Mouse (Mus musculus) C2C12 (cell line): ENCODE data around the gene C77080. TPM values are rescaled to one million over a fixed set of nuclear protein-coding genes. Genes with fewer than 3 reads are reported as not detected.

Source experiments
- H3K27me3 ChIP-seq: one replicate; pipeline ENCODE4 v1.6.1; 2011; ENCODE audit not compliant: control insufficient read depth, insufficient read depth, insufficient read length
- H3K36me3 ChIP-seq: one replicate; pipeline ENCODE4 v1.6.1; 2011; ENCODE audit not compliant: control insufficient read depth, insufficient read depth
- H3K4me3 ChIP-seq: one replicate; pipeline ENCODE4 v1.5.1; 2011; ENCODE audit warnings: mild to moderate bottlenecking, control low read depth; ENCODE audit not compliant: poor library complexity, insufficient read depth, severe bottlenecking
- H3K79me2 ChIP-seq: one replicate; pipeline ENCODE4 v1.6.1; 2011; ENCODE audit not compliant: control insufficient read depth, insufficient read depth
- H3K79me3 ChIP-seq: one replicate; pipeline ENCODE4 v1.6.1; 2011; ENCODE audit warnings: low read depth, control low read depth
- H3ac ChIP-seq: one replicate; pipeline ENCODE3; 2011; ENCODE audit warnings: low read depth; ENCODE audit not compliant: control insufficient read depth, insufficient read length
- CEBPB ChIP-seq: IDR thresholded peaks from one replicate; pipeline ENCODE4 v1.6.1; 2011; ENCODE audit warnings: low read depth, mild to moderate bottlenecking, control low read depth, moderate library complexity
- CTCF ChIP-seq: IDR thresholded peaks from one replicate; pipeline ENCODE4 v1.5.1; 2011; ENCODE audit not compliant: control insufficient read depth, insufficient read depth, insufficient read length
- FOSL1 ChIP-seq: IDR thresholded peaks from one replicate; pipeline ENCODE4 v1.8.0; 2011; ENCODE audit warnings: mild to moderate bottlenecking, low read length; ENCODE audit not compliant: poor library complexity, insufficient read depth, severe bottlenecking
- MAX ChIP-seq: IDR thresholded peaks from one replicate; pipeline ENCODE4 v1.6.1; 2011; ENCODE audit warnings: mild to moderate bottlenecking, control low read depth
- MYOD1 ChIP-seq: IDR thresholded peaks from one replicate; pipeline ENCODE4 v1.6.1; 2011; ENCODE audit warnings: low read depth; ENCODE audit not compliant: control insufficient read depth, insufficient read length
- MYOG ChIP-seq: IDR thresholded peaks from one replicate; pipeline ENCODE4 v1.6.1; 2011; ENCODE audit not compliant: control insufficient read depth, insufficient read length; ENCODE audit errors: extremely low read depth
- USF1 ChIP-seq: IDR thresholded peaks from one replicate; pipeline ENCODE4 v1.6.1; 2011; ENCODE audit warnings: low read depth, mild to moderate bottlenecking, control low read depth, moderate library complexity
- polyA plus RNA-seq: library from polyadenylated mRNA; unstranded; fragments of >200 nt; fragmentation: generic; extraction: Trizol; gene quantifications from one replicate; pipeline ENCODE4 v1.2.1, GENCODE M21; 2012; ENCODE audit warnings: missing spikeins

C77080 gene
- polyA plus RNA-seq, 1 experiment, result 30.1 TPM

GRCm38 (mm10) chr4:129235147-129235546, 26.1 kb downstream of the C77080 start:
- Histone ChIP-seq H3K4me3 (no peak overlapping the region), H3K79me3 (peaks cover 74% of the 10 kb centered on the region), H3K36me3 (peaks cover 19% of the 10 kb centered on the region), H3ac (no peak overlapping the region), H3K27me3 (no peaks in the 10 kb centered on the region), H3K79me2 (peaks cover 100% of the 10 kb centered on the region)
- no peak for TF ChIP-seq MYOD1
- TF ChIP-seq CTCF, result no peak
- no peak for TF ChIP-seq MAX
- no peak for TF ChIP-seq USF1
- no peak for TF ChIP-seq FOSL1
- no peak for TF ChIP-seq CEBPB

GRCm38 (mm10) chr4:129234488-129234887, 26.7 kb downstream of the C77080 start:
- H3K36me3 ChIP-seq, result peaks cover 19% of the 10 kb centered on the region
- H3K79me3 ChIP-seq, result peaks cover 74% of the 10 kb centered on the region
- H3K4me3 ChIP-seq, result no peak overlapping the region
- H3ac ChIP-seq, result no peak overlapping the region
- TF ChIP-seq FOSL1 (no peak), MAX (no peak), USF1 (no peak)
- peaks cover 100% of the 10 kb centered on the region for H3K79me2 ChIP-seq
- H3K27me3 ChIP-seq, result no peaks in the 10 kb centered on the region

- H3ac ChIP-seq, result no peak overlapping the region
- no peak for TF ChIP-seq MYOD1
- TF ChIP-seq CEBPB, result no peak
- no peak for TF ChIP-seq FOSL1
- no peak for TF ChIP-seq CTCF
- no peak for TF ChIP-seq MAX
- TF ChIP-seq MYOG, result no peak
- TF ChIP-seq USF1, result no peak
- peaks cover 100% of the 10 kb centered on the region for H3K79me2 ChIP-seq
- H3K36me3 ChIP-seq, result peaks cover 15% of the 10 kb centered on the region
- peaks cover 77% of the 10 kb centered on the region for H3K79me3 ChIP-seq
- H3K27me3 ChIP-seq, result no peaks in the 10 kb centered on the region
- H3K4me3 ChIP-seq, result no peak overlapping the region
These were observed 28.4 kb downstream of the C77080 start for GRCm38 (mm10) chr4:129232561-129233360.

GRCm38 (mm10) chr4:129231594-129232450, 29.4 kb downstream of the C77080 start:
- H3K27me3 ChIP-seq, result no peaks in the 10 kb centered on the region
- no peak overlapping the region for H3K4me3 ChIP-seq
- peak; percentile 71 for TF ChIP-seq MYOD1
- TF ChIP-seq MAX, result peak; percentile 11
- TF ChIP-seq MYOG, result no peak
- TF ChIP-seq USF1, result no peak
- H3ac ChIP-seq, result no peak overlapping the region
- H3K79me3 ChIP-seq, result peaks cover 77% of the 10 kb centered on the region
- peaks cover 100% of the 10 kb centered on the region for H3K79me2 ChIP-seq
- peaks cover 15% of the 10 kb centered on the region for H3K36me3 ChIP-seq

GRCm38 (mm10) chr4:129230926-129231325, 30.3 kb downstream of the C77080 start:
- no peak for TF ChIP-seq USF1
- TF ChIP-seq MAX, result no peak
- no peak for TF ChIP-seq MYOD1
- TF ChIP-seq MYOG, result no peak
- no peak for TF ChIP-seq FOSL1
- TF ChIP-seq CEBPB, result no peak
- TF ChIP-seq CTCF, result no peak
- peaks cover 100% of the 10 kb centered on the region for H3K79me2 ChIP-seq
- no peak overlapping the region for H3ac ChIP-seq
- peaks cover 15% of the 10 kb centered on the region for H3K36me3 ChIP-seq
- H3K79me3 ChIP-seq, result peaks cover 72% of the 10 kb centered on the region
- H3K27me3 ChIP-seq, result no peaks in the 10 kb centered on the region
- H3K4me3 ChIP-seq, result no peak overlapping the region
